Mouse (Mus musculus) skeletal muscle tissue, adult 2 months (tissue): ENCODE measurements around the gene Hmgn3.
A peak's percentile ranks its signal among the peaks of the same experiment; 100 is the strongest.

Source experiments
- DNase-seq: peaks from one replicate; pipeline ENCODE4 v3.0.0-alpha.2; 2012; ENCODE audit warnings: low read depth, low spot score

The Hmgn3 gene

DNA sequence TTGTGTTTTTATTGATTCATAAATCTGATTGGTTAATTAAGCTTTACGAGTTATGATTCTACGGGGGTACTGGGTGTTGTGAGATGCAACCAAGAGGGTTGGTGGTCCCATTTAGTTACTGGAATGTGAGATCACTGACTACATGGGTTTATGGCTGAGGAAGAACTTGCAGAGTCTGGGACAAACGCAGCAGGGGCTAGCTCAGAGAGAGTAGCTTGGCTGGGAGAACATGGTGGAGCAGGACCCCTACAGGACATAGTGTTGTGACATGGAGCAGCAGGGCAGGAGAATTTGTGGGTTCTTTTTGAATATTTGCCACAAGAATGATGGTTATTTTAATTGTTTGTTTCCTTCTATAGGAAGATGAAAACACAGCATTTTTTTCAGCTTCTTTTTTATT is 45.7 kb downstream of the Hmgn3 start:
- DNase-seq, result no peak

DNA sequence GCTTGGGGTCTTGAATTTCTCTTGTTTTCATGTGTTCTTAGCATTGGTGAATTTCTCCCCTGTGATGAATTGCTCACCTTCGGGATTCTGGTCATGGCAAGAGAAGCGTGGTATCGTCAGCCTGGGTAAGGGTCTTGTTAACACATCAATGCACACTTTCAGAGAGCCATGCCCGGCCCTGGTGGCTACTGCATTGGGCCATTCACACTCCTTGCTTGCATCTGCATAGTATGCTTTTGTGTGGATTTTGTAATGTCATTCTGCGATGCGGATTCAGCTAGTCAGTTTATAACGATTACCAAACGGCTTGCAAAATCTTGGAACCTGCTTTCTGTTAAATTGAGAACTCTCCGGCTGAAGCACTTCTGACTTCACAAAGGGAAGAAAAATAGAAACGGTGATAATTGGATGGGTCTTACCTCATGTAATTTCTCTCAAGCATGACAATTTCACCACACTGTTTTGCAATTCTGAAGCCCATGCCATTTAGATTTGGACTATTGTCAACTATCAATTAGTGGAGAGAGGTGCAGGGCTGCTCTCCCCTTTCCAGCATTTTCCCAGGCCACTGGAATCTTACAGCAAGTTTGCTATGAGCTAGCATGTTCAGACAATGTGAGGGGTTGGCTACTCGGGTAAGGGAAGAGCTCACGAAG is 47.7 kb downstream of the Hmgn3 start:
- no peak for DNase-seq

DNA sequence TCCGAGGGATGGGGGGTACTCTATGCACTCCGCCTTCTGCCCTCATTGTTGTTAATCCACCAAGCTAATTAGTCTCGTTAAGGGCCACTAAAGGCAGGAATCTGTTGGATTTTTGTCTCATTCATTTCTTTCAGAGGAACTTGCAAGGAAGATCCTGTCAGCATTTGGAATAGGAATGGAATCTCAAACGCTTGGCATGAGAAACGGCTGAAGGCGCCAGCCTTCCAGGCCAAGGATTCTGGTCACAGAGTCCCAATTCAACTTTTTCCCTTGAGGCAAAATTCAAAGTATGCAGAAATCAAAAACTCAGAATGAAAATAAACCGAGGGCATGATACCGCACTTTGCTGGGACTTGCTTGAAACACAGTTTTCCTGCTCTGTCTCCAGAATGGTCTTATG is 48.7 kb downstream of the Hmgn3 start:
- peak; percentile 40 for DNase-seq

DNA sequence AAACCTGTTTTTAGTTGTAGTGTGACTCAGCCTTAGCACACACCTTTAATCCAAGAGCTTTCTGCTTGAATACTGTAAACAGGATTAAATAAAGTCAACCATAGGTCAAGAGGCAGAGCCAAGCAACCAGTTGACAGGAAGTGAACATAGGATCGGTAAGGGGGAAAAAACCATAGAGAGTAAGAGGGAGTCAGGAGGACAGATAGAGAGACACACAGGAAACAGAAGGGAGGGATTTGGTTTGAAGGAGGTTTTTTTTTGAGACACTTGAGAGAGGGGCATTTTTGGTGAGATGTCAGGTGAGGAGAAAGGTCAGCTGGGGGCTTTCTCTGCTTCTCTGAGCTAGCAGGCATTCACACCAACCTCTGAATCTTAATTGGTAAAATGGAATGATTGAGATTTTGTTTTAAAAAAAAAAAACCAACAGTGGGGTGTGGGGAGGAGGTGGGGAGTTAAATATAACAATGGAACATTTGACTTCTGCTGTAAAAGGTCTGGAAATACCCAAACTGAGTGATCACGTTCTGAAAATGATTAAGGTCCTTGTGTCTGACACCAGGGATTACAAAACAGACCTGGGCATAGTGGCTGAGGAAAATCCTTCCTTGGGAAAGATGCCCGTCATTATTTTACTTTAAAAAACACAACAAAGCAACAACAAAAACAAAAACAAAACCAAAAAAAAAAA is 51.7 kb downstream of the Hmgn3 start:
- no peak for DNase-seq

DNA sequence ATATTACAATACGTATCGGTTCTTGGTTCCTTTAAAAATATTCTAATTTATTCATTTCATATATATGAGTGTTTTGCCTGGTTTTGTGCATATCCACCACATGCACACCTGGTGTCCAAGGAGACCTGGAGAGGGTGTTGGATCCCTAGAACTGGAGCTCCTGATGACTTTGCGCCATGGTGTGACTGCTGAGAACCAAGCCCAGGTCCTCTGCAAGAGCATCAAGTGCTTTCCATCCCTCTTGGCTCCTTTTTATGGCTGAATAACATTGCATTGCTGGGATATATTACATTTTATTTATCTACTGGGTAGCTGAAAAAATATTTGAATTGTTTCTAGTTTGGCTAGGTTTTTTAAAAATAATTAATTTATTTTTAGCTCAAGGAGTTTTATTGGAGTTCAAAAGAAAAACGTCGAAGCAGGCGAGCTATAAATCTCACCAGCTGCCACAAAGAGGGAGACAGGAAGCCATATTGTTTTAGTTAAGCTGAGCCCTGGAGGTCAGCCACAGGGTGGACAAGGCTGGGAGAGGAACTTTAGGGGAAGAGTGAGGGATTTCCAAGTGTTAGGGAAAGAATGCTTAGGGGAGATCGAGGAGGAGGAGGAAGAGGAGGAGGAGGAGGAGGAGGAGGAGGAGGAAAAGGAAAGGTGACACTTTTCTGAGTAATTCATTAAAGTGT is 62.6 kb downstream of the Hmgn3 start:
- no peak for DNase-seq

DNA sequence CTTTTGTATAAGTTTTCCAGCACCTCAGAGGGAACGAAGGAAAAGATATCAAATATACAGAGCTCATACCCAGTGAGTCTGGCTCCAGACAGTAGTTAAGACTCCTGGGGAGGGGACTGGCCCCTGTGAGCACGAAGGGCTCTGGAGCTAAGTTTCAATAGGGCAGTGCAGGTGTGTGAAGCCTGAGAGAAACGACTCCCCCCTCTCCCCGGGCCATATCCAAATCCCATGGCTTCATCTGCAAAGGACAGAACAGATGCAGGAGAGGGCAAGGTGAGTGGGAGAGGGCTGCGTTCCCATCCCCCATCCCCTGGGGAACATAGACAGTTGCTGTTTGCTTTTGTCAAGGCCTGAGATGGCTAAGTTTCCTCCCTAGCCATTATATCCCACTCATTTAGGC is 63.4 kb downstream of the Hmgn3 start:
- no peak for DNase-seq

DNA sequence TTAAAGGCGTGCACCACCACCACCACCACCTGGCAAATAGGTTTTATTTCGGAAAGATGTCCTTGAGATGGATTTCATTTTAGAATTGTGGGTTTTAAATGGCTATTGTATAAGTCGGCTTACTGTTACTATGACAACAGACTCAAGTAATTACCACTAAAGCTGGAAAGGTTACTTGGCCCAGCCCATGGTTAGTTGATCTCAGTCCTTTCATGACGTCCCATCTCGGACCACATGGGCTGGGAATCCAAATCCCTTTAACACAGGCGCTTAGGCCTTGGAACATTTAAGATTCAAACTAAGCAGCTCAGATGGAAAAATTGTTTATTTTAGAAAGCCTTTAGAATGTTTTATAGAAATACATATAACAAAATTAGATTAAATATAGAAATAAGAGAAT is 64.2 kb downstream of the Hmgn3 start:
- DNase-seq, result no peak

DNA sequence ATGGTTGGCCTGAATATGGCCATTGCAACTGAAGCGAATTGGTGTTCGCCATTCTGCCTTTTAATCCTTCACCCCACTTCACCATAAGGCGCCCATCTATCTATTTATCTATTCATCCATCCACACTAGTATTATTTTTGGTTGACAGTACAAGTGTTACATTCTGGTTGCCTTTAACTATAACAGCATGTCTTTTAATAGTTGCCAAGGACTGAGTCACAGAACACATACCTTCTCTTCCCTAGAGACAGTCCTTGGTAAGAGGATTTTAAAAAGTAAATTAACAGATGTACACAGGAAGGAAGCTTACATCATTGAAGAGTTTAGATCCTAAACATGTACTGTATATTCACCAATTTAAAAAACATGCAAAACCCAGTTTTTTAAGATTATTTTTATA is 66.8 kb downstream of the Hmgn3 start:
- no peak for DNase-seq

DNA sequence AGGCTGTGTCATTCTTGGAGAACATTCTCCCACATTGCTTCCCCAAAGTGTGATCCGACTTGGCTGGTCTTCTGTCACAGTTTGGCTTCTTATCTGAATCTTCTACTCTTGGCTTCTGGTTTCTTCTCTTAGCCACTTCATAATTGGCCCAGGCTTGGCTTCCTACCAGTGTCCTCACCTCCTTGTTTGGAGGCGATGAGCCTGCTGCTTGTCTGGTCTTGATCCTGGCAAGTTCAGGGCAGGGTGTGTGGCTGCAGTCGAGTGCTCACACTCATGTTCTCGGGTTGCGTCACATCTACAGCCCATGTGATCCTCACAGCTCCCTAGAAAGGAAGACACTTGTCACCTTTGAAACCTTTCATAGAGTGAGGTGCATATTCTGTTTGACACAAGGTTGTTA is 78.2 kb downstream of the Hmgn3 start:
- DNase-seq, result peak; percentile 14

DNA sequence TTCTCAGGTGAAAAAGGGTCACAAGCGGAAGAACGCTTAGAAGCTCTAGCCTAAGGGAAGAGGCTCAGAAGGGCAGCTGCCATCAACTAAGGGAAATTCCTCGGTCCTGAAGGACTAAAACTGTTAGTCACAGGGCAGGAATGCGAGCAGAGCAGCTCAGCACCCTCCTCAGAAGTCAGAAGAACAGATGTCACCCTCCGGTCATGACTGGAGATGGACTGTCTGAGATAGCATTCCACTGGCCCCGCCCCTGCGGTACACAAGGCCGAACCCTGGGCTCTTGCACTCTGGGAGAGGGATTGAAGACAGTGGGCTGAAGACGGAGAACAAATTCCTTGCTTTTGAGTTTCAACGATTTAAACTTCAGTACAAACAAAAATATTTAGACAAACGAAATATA is 85.2 kb downstream of the Hmgn3 start:
- DNase-seq, result no peak
